Mouse (Mus musculus) embryonic facial prominence, embryonic 13.5 days (tissue): ENCODE data around the gene Styxl1. TPM values are rescaled to one million over a fixed set of nuclear protein-coding genes. Genes with fewer than 3 reads are reported as not detected.

Experiments
- ATAC-seq: fragments of 200-750 bp; cut with Nextera tagmentation; 2 replicates; pipeline ENCODE4 v1.8.0; 2017; ENCODE audit warnings: low read depth; ENCODE audit not compliant: insufficient number of reproducible peaks, insufficient read depth, low FRiP score, low TSS enrichment
- H3K27ac ChIP-seq: fragments of 300-500 bp; sonication (generic); 2 replicates; pipeline ENCODE4 v1.5.1; 2015; ENCODE audit warnings: moderate library complexity, mild to moderate bottlenecking, inconsistent platforms
- H3K27me3 ChIP-seq: fragments of 300-500 bp; sonication (generic); 2 replicates; pipeline ENCODE4 v1.6.1; 2015; ENCODE audit warnings: mild to moderate bottlenecking, inconsistent platforms
- H3K36me3 ChIP-seq: fragments of 300-500 bp; sonication (generic); 2 replicates; pipeline ENCODE4 v1.6.1; 2015; ENCODE audit warnings: mild to moderate bottlenecking, inconsistent platforms
- H3K4me1 ChIP-seq: fragments of 300-500 bp; sonication (generic); 2 replicates; pipeline ENCODE4 v1.6.1; 2015; ENCODE audit warnings: inconsistent platforms
- H3K4me2 ChIP-seq: fragments of 300-500 bp; sonication (generic); 2 replicates; pipeline ENCODE4 v1.6.1; 2015; ENCODE audit warnings: moderate library complexity, mild to moderate bottlenecking, inconsistent platforms
- H3K4me3 ChIP-seq: fragments of 300-500 bp; sonication (generic); 2 replicates; pipeline ENCODE4 v1.5.1; 2015; ENCODE audit warnings: mild to moderate bottlenecking, inconsistent platforms
- H3K9ac ChIP-seq: fragments of 300-500 bp; sonication (generic); 2 replicates; pipeline ENCODE4 v1.6.1; 2015; ENCODE audit warnings: mild to moderate bottlenecking, inconsistent platforms
- H3K9me3 ChIP-seq: fragments of 300-500 bp; sonication (generic); 2 replicates; pipeline ENCODE4 v1.6.1; 2016; ENCODE audit warnings: inconsistent platforms
- WGBS: fragments of 180-500 bp; shearing (Covaris S2); methylation state at CpG from one replicate; pipeline ENCODE4 v1.1.7; 2015; ENCODE audit warnings: mixed read lengths; 5-methylcytosine and 5-hydroxymethylcytosine counted together
- polyA plus RNA-seq: library from polyadenylated mRNA; unstranded; fragments of >200 nt; fragmentation: Nextera tagmentation; extraction: Ambion mirVana; gene quantifications from 2 replicates; pipeline ENCODE4 v1.2.1, GENCODE M21; 2015

Gene Styxl1
- polyA plus RNA-seq, 1 experiment from 2014 or later, result 0.31 TPM

DNA sequence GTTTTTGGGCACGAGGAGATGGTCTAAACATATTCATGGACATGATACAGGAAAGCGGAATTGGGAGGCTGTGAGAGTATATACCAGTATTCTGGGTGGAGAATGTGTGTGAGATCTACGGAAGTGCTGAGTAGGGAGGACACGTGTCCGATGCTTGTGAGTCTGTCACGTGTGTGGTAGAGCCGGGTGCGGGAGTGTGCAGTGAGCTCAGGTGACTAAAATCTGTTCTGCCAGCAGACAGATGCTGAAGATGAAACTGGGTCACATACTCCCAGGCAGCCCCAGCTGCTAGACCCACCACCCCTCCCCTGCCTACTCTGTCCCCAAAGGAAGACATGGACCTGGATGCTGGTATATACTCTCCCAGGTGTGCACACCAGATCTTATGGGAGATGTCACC, 24.5 kb upstream of the Styxl1 start:
- Histone ChIP-seq H3K4me3 (no peak overlapping the region), H3K9me3 (no peaks in the 10 kb centered on the region), H3K36me3 (no peaks in the 10 kb centered on the region), H3K9ac (no peak overlapping the region), H3K27ac (no peak overlapping the region), H3K4me2 (no peak overlapping the region), H3K4me1 (peaks cover 24% of the 10 kb centered on the region), H3K27me3 (peaks cover 5% of the 10 kb centered on the region; the same call in 1 of the 2 replicates)
- WGBS, result 91% methylated on average over 8 of the region's 8 CpGs
- ATAC-seq, result no peak

DNA sequence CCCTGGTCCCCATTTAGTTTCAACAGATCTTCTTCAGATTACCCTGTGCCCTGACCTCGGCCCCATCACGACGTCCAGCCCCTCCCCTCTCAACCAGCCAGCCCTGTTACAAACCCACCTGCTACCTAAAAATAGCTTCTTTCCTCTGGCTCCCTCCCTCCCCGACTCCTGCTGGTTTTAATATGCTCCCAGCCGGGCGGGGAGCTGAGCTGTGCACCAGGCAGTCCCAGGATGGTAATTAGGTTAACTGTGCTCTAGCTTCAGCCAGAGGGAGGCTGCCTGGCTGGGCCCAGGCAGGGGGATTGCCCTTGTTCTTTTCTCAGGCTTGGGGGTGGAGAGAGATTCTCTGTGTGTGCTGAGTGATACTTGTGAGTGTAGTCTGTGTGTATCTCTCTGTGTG, 22.7 kb upstream of the Styxl1 start:
- peak overlapping the region; percentile 46; the same call in 1 of the 2 replicates for H3K9ac ChIP-seq
- H3K4me3 ChIP-seq, result no peak overlapping the region
- H3K9me3 ChIP-seq, result no peaks in the 10 kb centered on the region
- peaks cover 17% of the 10 kb centered on the region for H3K4me1 ChIP-seq
- H3K36me3 ChIP-seq, result no peaks in the 10 kb centered on the region
- peak overlapping the region; percentile 69 for H3K27ac ChIP-seq
- ATAC-seq, result peak; percentile 67; the same call in 1 of the 2 replicates
- peak overlapping the region; percentile 21; the same call in 1 of the 2 replicates for H3K4me2 ChIP-seq
- WGBS, result 1% methylated on average over 6 of the region's 6 CpGs
- peaks cover 6% of the 10 kb centered on the region; the same call in 1 of the 2 replicates for H3K27me3 ChIP-seq

DNA sequence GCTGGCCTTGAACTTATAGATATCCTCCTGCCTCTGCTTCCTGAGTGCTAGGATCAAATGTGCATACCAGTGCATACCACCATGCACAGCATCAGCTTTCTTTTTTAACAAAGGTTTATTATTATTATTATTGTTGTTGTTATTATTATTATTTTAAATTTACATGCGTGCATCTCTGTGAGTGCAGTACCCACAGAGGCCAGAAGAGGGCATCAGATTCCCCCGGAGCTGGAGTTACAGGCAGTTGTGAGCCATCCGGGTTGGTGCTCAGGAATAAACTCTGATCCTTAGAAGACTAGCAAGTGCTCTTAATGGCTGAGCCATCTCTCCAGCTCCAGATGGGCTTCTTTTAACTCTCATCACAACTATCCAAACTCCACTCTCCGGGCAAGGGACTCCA, 21.6 kb upstream of the Styxl1 start:
- Histone ChIP-seq H3K4me2 (no peak overlapping the region), H3K9ac (no peak overlapping the region), H3K27ac (no peak overlapping the region), H3K4me3 (no peak overlapping the region), H3K4me1 (peaks cover 22% of the 10 kb centered on the region), H3K9me3 (no peaks in the 10 kb centered on the region), H3K36me3 (no peaks in the 10 kb centered on the region), H3K27me3 (0 out of 2 replicates have a peak, but pooled peaks cover 3% of the 10 kb centered on the region)
- no peak for ATAC-seq
- 45% methylated on average over 4 of the region's 4 CpGs for WGBS

DNA sequence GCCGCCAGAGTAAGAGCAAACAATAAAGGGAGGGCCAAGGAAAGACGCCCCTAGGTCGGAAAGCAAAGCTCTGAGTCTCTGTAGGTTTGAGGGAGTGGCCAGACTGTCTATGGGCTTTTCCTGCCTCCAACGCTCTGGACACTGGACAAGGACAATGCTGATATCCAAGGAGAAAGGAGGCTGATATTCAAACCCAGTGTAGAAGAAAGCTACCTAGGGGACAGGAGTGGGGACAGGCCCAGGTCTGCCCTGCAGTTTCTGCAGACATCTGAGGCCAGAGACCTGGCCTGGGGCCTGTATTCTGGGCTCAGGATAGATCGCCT, 16.6 kb upstream of the Styxl1 start:
- H3K4me3 ChIP-seq, result peak overlapping the region; percentile 29; the same call in 1 of the 2 replicates
- 0 out of 2 replicates have a peak, but pooled peaks cover 3% of the 10 kb centered on the region for H3K27me3 ChIP-seq
- 14% methylated on average over 5 of the region's 5 CpGs for WGBS
- H3K4me1 ChIP-seq, result peaks cover 12% of the 10 kb centered on the region
- peaks cover 24% of the 10 kb centered on the region for H3K36me3 ChIP-seq
- no peak for ATAC-seq
- H3K9ac ChIP-seq, result peak overlapping the region; percentile 44; the same call in 1 of the 2 replicates
- 0 out of 2 replicates have a peak overlapping the region, but pooled peaks have one; percentile 0 for H3K27ac ChIP-seq
- H3K4me2 ChIP-seq, result peak overlapping the region; percentile 54
- H3K9me3 ChIP-seq, result no peaks in the 10 kb centered on the region

DNA sequence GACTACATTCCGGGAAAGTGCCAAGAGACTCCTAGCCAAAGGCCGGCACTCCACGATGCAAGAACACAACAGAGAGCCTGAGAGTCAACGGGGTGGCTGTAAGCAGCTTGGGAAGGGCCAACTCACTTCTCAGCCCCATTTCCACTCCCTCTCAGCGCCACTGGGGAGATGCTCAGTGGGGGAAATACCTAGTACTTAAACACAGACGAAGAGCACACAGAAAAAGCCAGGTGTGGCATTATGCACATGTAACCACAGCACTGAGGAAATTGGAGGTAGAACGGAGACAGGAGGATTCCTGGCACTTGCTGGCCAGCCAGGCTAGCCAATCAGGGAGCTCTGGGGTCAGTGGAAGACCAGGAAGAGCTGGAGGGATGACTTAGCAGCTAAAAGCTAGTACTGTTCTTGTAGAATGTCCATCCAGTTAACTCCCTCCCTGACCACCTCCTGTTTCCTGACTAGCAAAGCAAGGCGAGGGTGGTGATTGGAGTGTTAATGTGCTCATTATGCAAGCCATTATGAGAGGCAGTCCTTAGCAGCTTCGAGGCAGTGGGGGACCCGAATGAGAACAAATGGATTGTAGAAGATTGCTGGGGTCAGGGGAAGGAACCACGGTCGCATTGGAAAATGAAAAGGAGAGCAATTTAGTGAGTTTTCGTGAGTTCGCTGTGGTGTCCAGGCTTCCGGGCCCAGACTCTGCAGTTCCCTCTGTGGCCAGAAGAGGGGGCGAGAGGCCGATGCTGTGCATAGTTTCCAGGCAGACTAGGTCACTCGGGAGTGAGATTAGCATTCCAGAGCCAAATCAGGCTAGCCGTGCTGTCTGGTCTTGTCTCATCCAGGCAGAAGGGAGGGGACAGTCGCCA, 16.0 kb upstream of the Styxl1 start:
- H3K27me3 ChIP-seq, result 0 out of 2 replicates have a peak, but pooled peaks cover 3% of the 10 kb centered on the region
- H3K4me2 ChIP-seq, result peak overlapping the region; percentile 54
- ATAC-seq, result no peak
- WGBS, result 10% methylated on average over 20 of the region's 20 CpGs
- H3K4me1 ChIP-seq, result peaks cover 12% of the 10 kb centered on the region
- peaks cover 30% of the 10 kb centered on the region for H3K36me3 ChIP-seq
- no peaks in the 10 kb centered on the region for H3K9me3 ChIP-seq
- peak overlapping the region; percentile 51 for H3K9ac ChIP-seq
- peak overlapping the region; percentile 0; the same call in 1 of the 2 replicates for H3K27ac ChIP-seq
- H3K4me3 ChIP-seq, result peak overlapping the region; percentile 29

DNA sequence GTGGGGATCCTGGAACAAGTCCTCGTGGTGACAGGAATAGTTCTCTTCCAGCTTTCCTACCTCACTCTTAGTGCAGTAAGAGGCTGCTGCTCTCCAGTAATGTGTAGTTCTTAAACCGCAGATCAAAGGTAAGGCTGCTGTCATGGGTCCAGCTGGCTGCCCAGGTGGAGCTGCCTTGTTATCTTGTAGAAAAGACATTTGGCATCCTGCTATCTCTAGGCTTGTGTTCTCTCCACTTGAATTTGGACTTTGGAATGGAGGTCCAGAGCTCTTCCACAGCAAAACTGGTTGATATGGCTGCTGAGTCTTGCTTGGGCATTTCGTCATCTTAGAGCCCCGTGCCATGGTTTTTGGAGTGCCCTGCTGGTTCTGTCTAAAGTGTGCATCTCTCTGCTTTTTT, 4.7 kb upstream of the Styxl1 start:
- ATAC-seq, result no peak
- Histone ChIP-seq H3K4me2 (no peak overlapping the region), H3K9me3 (no peaks in the 10 kb centered on the region), H3K36me3 (peaks cover 63% of the 10 kb centered on the region), H3K4me3 (no peak overlapping the region), H3K27ac (no peak overlapping the region), H3K27me3 (no peaks in the 10 kb centered on the region), H3K9ac (no peak overlapping the region), H3K4me1 (peaks cover 15% of the 10 kb centered on the region)
- WGBS, result 91% methylated on average over 4 of the region's 4 CpGs

DNA sequence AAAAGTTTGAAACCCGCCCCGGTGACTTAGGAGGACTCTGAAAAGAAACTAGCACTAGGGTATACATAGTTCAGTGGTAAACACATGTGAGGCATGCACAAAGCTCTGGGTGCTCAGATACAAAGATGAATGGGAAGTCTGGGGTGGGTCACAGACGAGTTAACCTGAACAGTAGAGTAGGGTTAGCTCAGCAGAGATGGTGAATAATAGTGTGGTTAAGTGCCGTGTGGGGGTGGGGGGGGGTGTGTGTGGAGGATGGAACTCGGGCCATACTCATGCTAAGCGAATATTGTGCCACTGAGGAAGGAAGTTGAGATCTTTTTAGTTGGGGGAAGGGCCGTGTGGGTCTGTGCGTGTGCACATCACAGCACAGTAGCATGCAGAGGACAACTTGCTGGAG, 2.1 kb upstream of the Styxl1 start:
- Histone ChIP-seq H3K4me1 (peaks cover 24% of the 10 kb centered on the region), H3K27ac (no peak overlapping the region), H3K27me3 (no peaks in the 10 kb centered on the region), H3K9me3 (no peaks in the 10 kb centered on the region), H3K4me3 (peak overlapping the region; percentile 89; the same call in 1 of the 2 replicates), H3K4me2 (peak overlapping the region; percentile 85; the same call in 1 of the 2 replicates), H3K9ac (0 out of 2 replicates have a peak overlapping the region, but pooled peaks have one; percentile 92), H3K36me3 (peaks cover 38% of the 10 kb centered on the region)
- 86% methylated on average over 8 of the region's 8 CpGs for WGBS
- no peak for ATAC-seq

DNA sequence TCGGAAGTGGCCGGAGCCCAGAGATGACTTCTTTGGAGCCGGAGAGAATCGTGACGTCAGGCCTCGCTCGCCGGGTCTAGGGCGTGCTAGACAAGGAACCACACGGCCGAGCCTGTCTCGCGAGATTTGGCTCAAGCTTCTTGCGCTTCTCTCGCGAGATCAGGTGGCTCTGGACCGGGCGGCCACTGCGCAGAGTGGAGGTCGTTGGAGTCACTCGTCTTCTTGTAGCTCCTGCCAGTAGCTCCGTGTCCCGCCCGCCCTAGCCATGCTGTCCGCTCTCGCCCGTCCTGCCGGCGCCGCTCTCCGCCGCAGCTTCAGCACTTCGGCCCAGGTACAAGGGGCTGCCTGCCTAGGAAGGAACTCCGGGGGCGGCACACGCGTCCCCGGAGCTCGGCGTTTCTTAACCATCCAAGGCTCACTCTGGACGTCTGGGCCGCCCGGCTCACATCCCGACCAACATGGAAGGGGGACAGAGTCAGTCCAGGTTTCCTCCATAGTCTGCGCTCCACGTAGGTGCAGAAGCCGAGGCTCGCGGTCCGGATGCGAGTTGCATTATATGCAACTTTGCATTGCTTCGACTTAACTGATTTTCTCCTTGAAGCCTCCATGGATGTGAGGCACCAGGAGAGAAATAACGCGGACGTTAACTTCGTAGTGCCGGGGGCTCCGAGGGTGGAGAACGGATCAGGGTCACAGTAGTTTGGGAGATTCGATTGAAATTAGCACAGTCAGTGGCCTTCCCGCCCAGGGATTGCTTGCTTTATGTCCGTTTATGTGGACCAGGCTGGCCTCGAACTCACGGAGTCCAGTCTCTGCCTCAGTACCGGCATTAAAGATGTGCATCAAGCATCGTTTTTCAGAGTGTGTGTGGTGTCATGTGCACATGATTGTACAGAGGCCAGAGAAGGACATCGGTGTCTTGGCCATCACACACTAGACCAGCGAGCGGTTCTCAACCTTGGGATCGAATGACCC, 573 bp upstream of the Styxl1 start, which contains the start of gene Mdh2:
TSS of gene Mdh2 (plus strand) at position 10 of the 975 bp plus-strand sequence.
- peaks cover 22% of the 10 kb centered on the region for H3K36me3 ChIP-seq
- peak within 1 kb of the TSS; percentile 92 for H3K27ac ChIP-seq
- H3K4me2 ChIP-seq, result peak within 1 kb of the TSS; percentile 85
- under 1% methylated on average over 70 of the region's 70 CpGs for WGBS
- no peaks in the 10 kb centered on the region for H3K9me3 ChIP-seq
- H3K4me3 ChIP-seq, result peak within 1 kb of the TSS; percentile 89
- no peaks in the 10 kb centered on the region for H3K27me3 ChIP-seq
- peak within 1 kb of the TSS; percentile 92 for H3K9ac ChIP-seq
- ATAC-seq, result peak; percentile 96
- H3K4me1 ChIP-seq, result peaks cover 24% of the 10 kb centered on the region

DNA sequence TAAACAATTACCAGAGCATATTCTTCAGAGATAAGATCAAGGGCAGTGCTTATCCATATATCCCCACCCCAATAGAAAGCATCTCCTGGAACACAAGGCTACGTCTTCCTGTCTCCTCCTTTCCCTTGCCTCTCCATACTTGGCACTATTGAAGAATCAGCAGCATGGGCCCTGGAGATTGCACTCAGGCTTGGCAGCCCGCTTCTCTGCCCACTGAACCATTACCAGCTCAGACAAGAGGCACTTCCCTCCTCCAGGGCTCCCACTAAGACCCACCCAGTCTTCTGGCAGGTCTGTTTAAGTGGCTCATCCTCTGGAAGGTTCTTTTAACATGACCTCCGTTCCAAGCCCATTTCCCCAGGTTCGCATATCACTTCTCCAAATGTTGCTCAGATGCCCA, 1.6 kb downstream of the Styxl1 start:
- peaks cover 24% of the 10 kb centered on the region for H3K4me1 ChIP-seq
- WGBS, result 81% methylated on average over 4 of the region's 4 CpGs
- no peak overlapping the region for H3K4me3 ChIP-seq
- H3K27me3 ChIP-seq, result no peaks in the 10 kb centered on the region
- no peak overlapping the region for H3K4me2 ChIP-seq
- no peak for ATAC-seq
- no peaks in the 10 kb centered on the region for H3K9me3 ChIP-seq
- no peak overlapping the region for H3K27ac ChIP-seq
- H3K36me3 ChIP-seq, result peaks cover 1% of the 10 kb centered on the region
- 0 out of 2 replicates have a peak overlapping the region, but pooled peaks have one; percentile 92 for H3K9ac ChIP-seq

DNA sequence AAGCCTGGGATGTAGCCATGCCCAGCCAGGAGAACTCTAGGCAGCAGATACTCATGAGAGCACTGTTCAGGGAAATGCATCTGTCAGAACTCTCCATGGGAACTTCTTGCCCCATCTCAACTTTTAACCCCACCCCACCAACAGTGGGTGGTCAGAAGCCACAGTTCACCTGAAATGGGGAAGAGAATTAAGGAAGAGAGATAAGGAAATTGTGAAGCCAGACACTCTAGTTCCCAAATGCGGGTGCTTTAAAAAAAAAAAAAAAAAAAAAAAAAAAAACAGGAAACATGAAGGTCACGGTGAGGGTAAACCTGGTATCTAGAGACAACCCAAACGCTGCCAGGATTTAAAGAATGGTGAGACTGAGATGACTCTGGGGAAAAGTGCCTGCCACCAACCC, 5.7 kb downstream of the Styxl1 start:
- Histone ChIP-seq H3K4me2 (no peak overlapping the region), H3K9ac (no peak overlapping the region), H3K36me3 (no peaks in the 10 kb centered on the region), H3K27me3 (no peaks in the 10 kb centered on the region), H3K27ac (no peak overlapping the region), H3K4me3 (no peak overlapping the region), H3K9me3 (no peaks in the 10 kb centered on the region), H3K4me1 (peaks cover 7% of the 10 kb centered on the region)
- 48% methylated on average over 3 of the region's 3 CpGs for WGBS
- ATAC-seq, result no peak

DNA sequence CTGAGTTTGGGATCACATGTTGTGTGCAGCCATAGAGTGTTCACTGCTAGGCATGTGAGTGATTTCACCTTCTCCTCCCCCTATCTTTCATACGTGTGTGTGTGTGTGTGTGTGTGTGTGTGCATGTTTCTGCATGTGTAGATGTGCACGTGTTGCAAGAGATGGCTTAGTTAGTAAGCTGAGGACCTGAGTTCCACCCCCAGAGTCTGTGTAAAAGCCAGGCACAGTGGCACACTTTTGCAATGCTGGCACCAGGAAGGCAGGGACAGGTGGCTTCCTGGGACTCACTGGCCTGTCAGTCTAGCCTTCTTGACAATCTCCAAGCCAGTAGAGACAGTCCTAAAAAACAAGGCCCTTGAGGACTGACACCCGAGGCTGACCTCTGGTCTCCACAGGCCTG, 13.2 kb downstream of the Styxl1 start:
- 66% methylated on average over 3 of the region's 3 CpGs for WGBS
- Histone ChIP-seq H3K4me3 (no peak overlapping the region), H3K4me1 (no peaks in the 10 kb centered on the region), H3K9ac (no peak overlapping the region), H3K27ac (no peak overlapping the region), H3K9me3 (no peaks in the 10 kb centered on the region), H3K36me3 (no peaks in the 10 kb centered on the region), H3K4me2 (no peak overlapping the region), H3K27me3 (0 out of 2 replicates have a peak, but pooled peaks cover 4% of the 10 kb centered on the region)
- ATAC-seq, result no peak
